Mouse (Mus musculus): Measurements from ENCODE around the gene Arfgef2.

DNA sequence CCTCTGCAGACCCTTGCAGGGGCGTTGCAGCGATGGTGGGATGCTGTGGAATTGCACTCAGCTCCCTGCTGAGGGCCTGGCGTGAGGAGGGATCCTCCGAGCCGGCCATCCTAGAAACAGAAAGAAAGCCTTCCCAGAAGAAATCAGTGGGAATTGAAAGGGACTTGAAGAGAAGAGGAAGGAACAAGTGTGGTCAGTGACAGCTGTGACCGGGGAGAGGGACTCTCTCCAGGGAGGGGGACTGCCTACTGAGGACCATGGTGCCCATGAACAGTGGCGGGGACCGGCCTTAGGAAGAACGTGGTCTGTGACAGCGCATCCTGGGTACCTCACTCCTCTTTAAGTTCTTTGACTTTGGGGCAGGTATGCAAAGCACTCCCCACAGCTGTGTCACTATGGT lies 31.8 kb upstream of the Arfgef2 start:
- TF ChIP-seq CHD2 (IDR thresholded peaks at IDR 0.05; ENCODE audit: low read depth, low read length) (no peak), ZNF384 (IDR thresholded peaks at IDR 0.05; ENCODE audit: low read depth, low read length) (no peak), MAFK (IDR thresholded peaks at IDR 0.05; ENCODE audit: insufficient read depth, low read depth, low read length) (no peak), ZC3H11A (IDR thresholded peaks at IDR 0.05; ENCODE audit: borderline replicate concordance, low read depth, low read length) (no peak)

Measured in ES-E14 (cell line).